In the genomic region with DNA sequence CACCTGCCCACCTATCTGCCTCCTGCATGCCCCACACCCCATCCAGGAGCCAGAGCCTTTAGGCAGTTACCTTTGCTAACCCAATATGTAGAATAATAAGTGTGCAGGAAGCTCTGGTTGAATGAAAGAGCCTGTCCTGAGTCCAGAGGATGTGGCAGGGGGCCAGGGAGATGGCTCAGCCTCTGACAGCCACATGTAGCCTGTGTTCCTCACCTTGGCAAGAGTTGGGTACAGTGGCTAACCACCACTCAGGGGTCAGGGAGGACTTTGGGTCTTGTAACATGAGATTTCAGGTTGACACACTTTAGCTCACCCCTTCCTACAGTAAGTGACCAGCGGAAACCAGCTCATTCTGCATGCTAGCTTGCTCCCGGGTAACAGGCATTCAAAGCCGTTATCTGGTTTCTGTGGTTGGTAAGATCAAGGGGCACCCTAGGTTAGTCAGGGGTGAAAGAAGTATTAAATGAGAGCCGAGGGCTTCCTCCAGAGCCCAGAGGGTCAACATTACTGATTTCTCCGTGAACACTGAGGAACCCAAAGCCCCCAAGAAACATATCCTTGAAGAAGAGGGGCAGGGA, we compare ENCODE assay signal across 7 mouse cellular contexts.
DNase-seq lines count a peak whose midpoint lies in the region; ATAC-seq and TF ChIP-seq lines count a peak whose summit lies in the region.

No protein-coding gene starts in this region.

- no peak overlapping the region for H3K4me3 ChIP-seq in hindbrain, embryonic 10.5 days
- H3K4me3 ChIP-seq in hindbrain, embryonic 11.5 days (ENCODE audit: low read depth, low read length), result no peak overlapping the region
- no peak overlapping the region for H3K4me3 ChIP-seq in spleen, adult 2 months (ENCODE audit: extremely low read depth, insufficient read depth, insufficient read length)
- no peak overlapping the region for H3K4me3 ChIP-seq in intestine, embryonic 16.5 days (ENCODE audit: low read length)

- peak overlapping the region; percentile 20; the same call in 1 of the 2 replicates for H3K27ac ChIP-seq in hindbrain, embryonic 10.5 days
- H3K27ac ChIP-seq in hindbrain, embryonic 11.5 days (ENCODE audit: low read depth, low read length), result no peak overlapping the region
- peak overlapping the region; percentile 10 for H3K27ac ChIP-seq in spleen, adult 2 months (ENCODE audit: insufficient read depth, low read length)
- peak overlapping the region; percentile 71 for H3K27ac ChIP-seq in intestine, embryonic 16.5 days (ENCODE audit: low read length)

- no peak overlapping the region for H3K4me2 ChIP-seq in hindbrain, embryonic 11.5 days (replicated peaks; ENCODE audit: low read depth, low read length)
- H3K4me2 ChIP-seq in intestine, embryonic 16.5 days (ENCODE audit: low read depth, low read length), result no peak overlapping the region

- TF ChIP-seq CTCF in spleen, adult 2 months (IDR thresholded peaks at IDR 0.05; ENCODE audit: extremely low read depth, insufficient read depth, insufficient read length, insufficient replicate concordance), result no peak

- 59% methylated on average over 5 of the region's 5 CpGs for WGBS in hindbrain, embryonic 10.5 days
- WGBS in hindbrain, embryonic 11.5 days, result 60% methylated on average over 5 of the region's 5 CpGs
- whole genome bisulfite sequencing in spleen, adult 2 months, result 11% methylated on average over 5 of the region's 5 CpGs
- WGBS in intestine, embryonic 16.5 days, result 61% methylated on average over 5 of the region's 5 CpGs

- no peak overlapping the region for H3K9ac ChIP-seq in hindbrain, embryonic 11.5 days (ENCODE audit: low read depth, low read length)
- no peak overlapping the region for H3K9ac ChIP-seq in intestine, embryonic 16.5 days (ENCODE audit: low read depth, low read length)

- H3K4me1 ChIP-seq in hindbrain, embryonic 10.5 days (replicated peaks), result peaks cover 31% of the 10 kb centered on the region
- no peaks in the 10 kb centered on the region for H3K4me1 ChIP-seq in hindbrain, embryonic 11.5 days (replicated peaks; ENCODE audit: control insufficient read depth, insufficient read depth, low read length)
- peaks cover 22% of the 10 kb centered on the region for H3K4me1 ChIP-seq in spleen, adult 2 months (ENCODE audit: control insufficient read depth, insufficient read depth, insufficient read length)
- H3K4me1 ChIP-seq in intestine, embryonic 16.5 days (ENCODE audit: control insufficient read depth, insufficient read depth, low read length), result peaks cover 29% of the 10 kb centered on the region

- DNase-seq in hindbrain, embryonic 10.5 days (ENCODE audit: low spot score), result no peak
- DNase-seq in hindbrain, embryonic 11.5 days (ENCODE audit: low spot score), result no peak
- no peak for DNase-seq in spleen, adult 2 months (ENCODE audit: low read depth in 1 of 2, low spot score in 2 of 2)
- DNase-seq in spleen, adult 12 weeks (ENCODE audit: low spot score), result no peak
- DNase-seq in yolk sac, embryonic 10.5 days (ENCODE audit: low spot score), result no peak
- no peak for DNase-seq in Muller cell, postnatal 12 days (ENCODE audit: inconsistent ontology term)

- H3K27me3 ChIP-seq in hindbrain, embryonic 10.5 days (ENCODE audit: insufficient read depth, poor library complexity, severe bottlenecking), result no peaks in the 10 kb centered on the region
- H3K27me3 ChIP-seq in hindbrain, embryonic 11.5 days (ENCODE audit: control insufficient read depth, insufficient read depth, low read length), result no peaks in the 10 kb centered on the region
- no peaks in the 10 kb centered on the region for H3K27me3 ChIP-seq in spleen, adult 2 months (ENCODE audit: control insufficient read depth, insufficient read depth, low read length)
- no peaks in the 10 kb centered on the region for H3K27me3 ChIP-seq in intestine, embryonic 16.5 days (replicated peaks; ENCODE audit: control insufficient read depth, insufficient read depth, low read length)

- no peaks in the 10 kb centered on the region for H3K9me3 ChIP-seq in hindbrain, embryonic 10.5 days
- no peaks in the 10 kb centered on the region for H3K9me3 ChIP-seq in hindbrain, embryonic 11.5 days (ENCODE audit: control insufficient read depth, low read length)
- no peaks in the 10 kb centered on the region for H3K9me3 ChIP-seq in intestine, embryonic 16.5 days (ENCODE audit: control insufficient read depth, low read length)

- no peaks in the 10 kb centered on the region for H3K36me3 ChIP-seq in hindbrain, embryonic 10.5 days
- no peaks in the 10 kb centered on the region for H3K36me3 ChIP-seq in hindbrain, embryonic 11.5 days (ENCODE audit: control insufficient read depth, insufficient read depth, low read length)
- H3K36me3 ChIP-seq in spleen, adult 2 months (ENCODE audit: control insufficient read depth, insufficient read depth, low read length), result peaks cover 10% of the 10 kb centered on the region
- H3K36me3 ChIP-seq in intestine, embryonic 16.5 days (ENCODE audit: control insufficient read depth, insufficient read depth, low read length), result no peaks in the 10 kb centered on the region

- TF ChIP-seq POLR2A in spleen, adult 2 months (IDR thresholded peaks at IDR 0.05; ENCODE audit: low read depth, low read length), result no peak

- ATAC-seq in hindbrain, embryonic 11.5 days (ENCODE audit: low FRiP score), result no peak
- ATAC-seq in intestine, embryonic 16.5 days, result no peak
